13 mouse cellular contexts compared by ENCODE assay signal in the genomic region with DNA sequence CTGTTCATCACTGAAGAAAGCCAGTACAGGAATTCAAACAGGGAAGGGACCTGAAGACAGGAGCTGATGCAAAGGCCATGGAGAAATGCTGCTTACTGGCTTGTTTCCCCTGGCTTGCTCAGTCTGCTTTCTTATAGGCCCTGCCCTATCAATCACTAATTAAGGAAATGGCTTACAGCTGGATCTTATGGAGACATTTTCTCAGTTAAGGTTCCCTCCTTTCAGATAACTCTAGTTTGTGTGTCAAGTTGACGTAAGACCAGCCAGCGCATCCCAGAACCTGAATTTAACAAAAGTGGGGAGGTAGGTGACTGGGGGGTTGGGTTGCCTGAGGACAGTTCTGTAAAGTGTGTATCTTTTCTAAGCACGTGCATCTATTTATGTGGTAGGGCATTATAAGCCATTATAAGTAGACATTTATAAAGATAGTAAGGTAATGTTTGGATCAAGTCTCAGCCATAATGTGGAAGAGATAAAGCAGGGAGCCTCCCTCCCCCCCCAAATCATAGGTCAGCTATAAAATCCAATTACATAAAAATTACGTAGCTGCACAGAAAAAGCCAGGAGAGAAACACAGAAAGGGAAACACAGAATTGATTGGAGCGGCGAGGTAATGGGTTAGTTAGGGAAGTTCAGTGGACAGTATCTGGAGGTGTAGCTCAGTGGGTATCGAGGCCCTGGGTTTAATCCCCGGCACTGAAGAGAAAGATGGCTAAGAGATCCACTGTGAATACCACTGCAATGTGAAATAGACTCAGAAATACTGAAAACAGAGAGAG.
"Had no signal": no experiment of that assay in that cellular context is flagged by ENCODE, and none has a peak within 500 bp of the region (broad histone marks: within the 10 kb centered on the region; RNA-seq: fewer than 3 reads in every experiment).

No protein-coding gene starts in this region.

- H3K9me3 ChIP-seq: neural tube, embryonic 15.5 days; stomach, embryonic 15.5 days had no signal

- H3K9ac ChIP-seq: neural tube, embryonic 15.5 days; stomach, embryonic 15.5 days had no signal

- DNase-seq: right cerebral cortex, postnatal 14 days; right cerebral cortex, postnatal 25 days; right cerebral cortex, postnatal 4 days; spleen, adult 18-20 months; thymus, adult 18-20 months; thymus, adult 2 months; thymus, postnatal 14 days; thymus, postnatal 25 days; thymus, postnatal 36 days; thymus, postnatal 4 days had no signal

- H3K36me3 ChIP-seq: neural tube, embryonic 15.5 days; stomach, embryonic 15.5 days had no signal

- H3K4me1 ChIP-seq: stomach, embryonic 15.5 days had no signal

- H3K27me3 ChIP-seq: neural tube, embryonic 15.5 days; stomach, embryonic 15.5 days had no signal

- H3K4me3 ChIP-seq: neural tube, embryonic 15.5 days; stomach, embryonic 15.5 days had no signal

- H3K27ac ChIP-seq: neural tube, embryonic 15.5 days; stomach, embryonic 15.5 days; stomach, postnatal 0 days had no signal

- H3K4me2 ChIP-seq: neural tube, embryonic 15.5 days; stomach, embryonic 15.5 days had no signal
